Mouse (Mus musculus) embryonic facial prominence, embryonic 12.5 days (tissue): ENCODE data around the gene Gm17660. TPM values are rescaled to one million over a fixed set of nuclear protein-coding genes. Genes with fewer than 3 reads are reported as not detected.
A peak's percentile ranks its signal among the peaks of the same experiment; 100 is the strongest.

Experiments used
- ATAC-seq: fragments of 200-750 bp; cut with Nextera tagmentation; 2 replicates; pipeline ENCODE4 v1.8.0; 2017; ENCODE audit not compliant: insufficient number of reproducible peaks, insufficient read depth, low FRiP score, low TSS enrichment
- H3K27ac ChIP-seq: fragments of 300-500 bp; sonication (generic); 2 replicates; pipeline ENCODE4 v1.5.1; 2016; ENCODE audit warnings: mild to moderate bottlenecking
- H3K27me3 ChIP-seq: fragments of 300-500 bp; sonication (generic); 2 replicates; pipeline ENCODE4 v1.6.1; 2016; ENCODE audit warnings: mild to moderate bottlenecking, moderate library complexity
- H3K36me3 ChIP-seq: fragments of 300-500 bp; sonication (generic); 2 replicates; pipeline ENCODE4 v1.6.1; 2016; ENCODE audit warnings: mild to moderate bottlenecking
- H3K4me1 ChIP-seq: fragments of 300-500 bp; sonication (generic); 2 replicates; pipeline ENCODE4 v1.6.1; 2016
- H3K4me2 ChIP-seq: fragments of 300-500 bp; sonication (generic); replicated peaks from 2 replicates; pipeline ENCODE4 v1.6.1; 2016; ENCODE audit warnings: mild to moderate bottlenecking, moderate library complexity
- H3K4me3 ChIP-seq: fragments of 300-500 bp; sonication (generic); 2 replicates; pipeline ENCODE4 v1.5.1; 2016; ENCODE audit warnings: mild to moderate bottlenecking
- H3K9ac ChIP-seq: fragments of 300-500 bp; sonication (generic); 2 replicates; pipeline ENCODE4 v1.6.1; 2016; ENCODE audit warnings: mild to moderate bottlenecking, moderate library complexity
- H3K9me3 ChIP-seq: fragments of 300-500 bp; sonication (generic); 2 replicates; pipeline ENCODE4 v1.6.1; 2016; ENCODE audit warnings: mild to moderate bottlenecking, moderate library complexity
- WGBS: fragments of 180-500 bp; shearing (Covaris S2); methylation state at CpG from one replicate; pipeline ENCODE4 v1.1.7; 2016; 5-methylcytosine and 5-hydroxymethylcytosine counted together
- polyA plus RNA-seq: library from polyadenylated mRNA; unstranded; fragments of >200 nt; fragmentation: Nextera tagmentation; extraction: Ambion mirVana; gene quantifications from 2 replicates; pipeline ENCODE4 v1.2.1, GENCODE M21; 2016

Gene Gm17660
- polyA plus RNA-seq, 1 experiment from 2014 or later, result not detected

DNA sequence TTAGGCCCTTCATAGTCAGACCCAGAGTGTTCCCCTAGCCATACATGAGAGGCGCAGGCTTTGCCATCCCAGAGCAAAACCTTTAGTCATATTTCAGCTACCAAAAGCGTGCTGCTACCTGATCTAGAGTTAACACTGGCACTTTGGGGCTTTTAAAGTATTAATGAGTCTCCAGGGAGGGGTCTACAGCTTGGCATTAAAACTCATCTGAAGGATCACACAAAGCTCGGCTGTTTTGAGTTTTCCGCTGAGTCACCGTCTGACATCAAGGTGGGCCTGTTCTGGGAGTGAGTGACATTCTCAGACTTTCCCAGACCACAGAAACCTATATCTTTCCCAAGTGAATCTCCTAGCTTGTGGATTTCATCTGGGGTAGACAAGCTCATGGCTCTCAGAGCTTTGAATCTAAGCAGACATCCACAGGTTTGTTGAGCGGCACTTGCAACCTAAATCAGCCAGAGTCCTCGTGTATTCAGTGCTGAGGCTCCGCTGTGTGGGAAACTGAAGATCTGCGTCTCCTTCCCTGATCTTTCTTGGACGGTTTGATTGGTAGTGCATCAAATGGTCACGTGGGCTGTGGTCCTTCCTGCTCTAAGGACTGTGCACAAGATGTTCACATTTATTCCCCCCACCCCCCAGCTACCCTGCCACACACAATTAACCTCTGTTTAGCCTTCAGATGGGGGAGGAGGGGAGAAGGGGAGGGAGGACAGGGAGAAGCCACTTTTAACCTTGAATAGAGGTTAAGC, 30.9 kb upstream of the Gm17660 start:
- H3K4me2 ChIP-seq, result peak overlapping the region; percentile 46
- H3K27ac ChIP-seq, result peak overlapping the region; percentile 67
- H3K9me3 ChIP-seq, result no peaks in the 10 kb centered on the region
- peak; percentile 57; the same call in 1 of the 2 replicates for ATAC-seq
- H3K4me3 ChIP-seq, result peak overlapping the region; percentile 17; the same call in 1 of the 2 replicates
- H3K36me3 ChIP-seq, result no peaks in the 10 kb centered on the region
- H3K27me3 ChIP-seq, result no peaks in the 10 kb centered on the region
- WGBS, result 26% methylated on average over 11 of the region's 11 CpGs
- H3K4me1 ChIP-seq, result peaks cover 46% of the 10 kb centered on the region
- no peak overlapping the region for H3K9ac ChIP-seq

GRCm38 (mm10) chr5:104104111-104104510, 26.7 kb upstream of the Gm17660 start:
- no peaks in the 10 kb centered on the region for H3K36me3 ChIP-seq
- no peak overlapping the region for H3K4me2 ChIP-seq
- H3K27me3 ChIP-seq, result no peaks in the 10 kb centered on the region
- 69% methylated on average over 2 of the region's 2 CpGs for WGBS
- no peak overlapping the region for H3K4me3 ChIP-seq
- ATAC-seq, result no peak
- H3K9ac ChIP-seq, result no peak overlapping the region
- no peaks in the 10 kb centered on the region for H3K9me3 ChIP-seq
- peaks cover 33% of the 10 kb centered on the region for H3K4me1 ChIP-seq
- H3K27ac ChIP-seq, result no peak overlapping the region

- H3K4me1 ChIP-seq, result peaks cover 24% of the 10 kb centered on the region
- H3K4me3 ChIP-seq, result no peak overlapping the region
- WGBS, result 62% methylated on average over 4 of the region's 4 CpGs
- H3K4me2 ChIP-seq, result no peak overlapping the region
- H3K27ac ChIP-seq, result no peak overlapping the region
- no peaks in the 10 kb centered on the region for H3K9me3 ChIP-seq
- no peak overlapping the region for H3K9ac ChIP-seq
- no peaks in the 10 kb centered on the region for H3K36me3 ChIP-seq
- ATAC-seq, result no peak
- H3K27me3 ChIP-seq, result no peaks in the 10 kb centered on the region
Measured at GRCm38 (mm10) chr5:104103171-104103570, 25.8 kb upstream of the Gm17660 start.

DNA sequence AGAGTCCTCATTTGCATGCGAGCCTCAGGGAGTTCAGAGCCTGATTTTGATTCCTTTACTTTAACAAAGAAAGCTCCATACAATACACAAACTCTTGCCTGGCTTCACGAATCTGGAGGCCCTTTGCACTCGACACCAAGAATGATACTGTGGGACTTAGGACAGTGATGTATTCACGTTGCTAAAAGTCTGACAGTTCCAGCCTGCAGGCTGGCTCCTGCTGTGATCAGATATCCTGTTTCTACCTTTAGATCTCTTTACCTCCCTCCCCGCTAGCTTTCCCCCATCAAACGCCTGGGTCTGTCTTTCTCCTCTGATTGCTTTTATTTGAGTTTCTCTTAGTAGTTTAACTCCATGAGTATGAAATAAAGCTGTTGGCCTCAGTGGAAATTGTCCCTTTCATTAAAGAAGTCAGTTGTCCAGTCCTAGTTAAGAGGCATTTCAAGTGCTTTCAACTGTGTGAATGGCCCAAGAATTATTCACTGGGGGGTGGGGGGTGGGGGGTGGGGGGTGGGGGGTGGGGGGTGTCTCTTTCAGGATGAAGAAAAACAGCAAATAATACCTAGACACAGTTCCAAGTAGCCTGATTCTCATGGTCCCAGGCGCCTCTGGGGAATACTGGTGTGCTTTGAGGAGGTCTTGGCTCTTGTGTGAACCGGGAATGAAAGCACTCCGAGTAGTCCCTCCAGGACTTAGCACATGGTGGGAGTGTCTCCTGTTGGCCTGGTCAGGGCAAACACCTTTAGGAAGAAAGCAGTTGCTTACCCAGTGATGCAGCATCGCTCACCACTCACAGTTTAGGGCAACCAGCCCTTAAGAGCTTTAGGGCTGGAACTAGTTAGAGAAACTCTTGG, 24.5 kb upstream of the Gm17660 start:
- Histone ChIP-seq H3K4me3 (no peak overlapping the region), H3K9ac (no peak overlapping the region), H3K9me3 (no peaks in the 10 kb centered on the region), H3K27ac (0 out of 2 replicates have a peak overlapping the region, but pooled peaks have one; percentile 17), H3K4me2 (no peak overlapping the region), H3K4me1 (peaks cover 17% of the 10 kb centered on the region), H3K36me3 (no peaks in the 10 kb centered on the region), H3K27me3 (no peaks in the 10 kb centered on the region)
- ATAC-seq, result peak; percentile 57; the same call in 1 of the 2 replicates
- WGBS, result 15% methylated on average over 10 of the region's 10 CpGs

DNA sequence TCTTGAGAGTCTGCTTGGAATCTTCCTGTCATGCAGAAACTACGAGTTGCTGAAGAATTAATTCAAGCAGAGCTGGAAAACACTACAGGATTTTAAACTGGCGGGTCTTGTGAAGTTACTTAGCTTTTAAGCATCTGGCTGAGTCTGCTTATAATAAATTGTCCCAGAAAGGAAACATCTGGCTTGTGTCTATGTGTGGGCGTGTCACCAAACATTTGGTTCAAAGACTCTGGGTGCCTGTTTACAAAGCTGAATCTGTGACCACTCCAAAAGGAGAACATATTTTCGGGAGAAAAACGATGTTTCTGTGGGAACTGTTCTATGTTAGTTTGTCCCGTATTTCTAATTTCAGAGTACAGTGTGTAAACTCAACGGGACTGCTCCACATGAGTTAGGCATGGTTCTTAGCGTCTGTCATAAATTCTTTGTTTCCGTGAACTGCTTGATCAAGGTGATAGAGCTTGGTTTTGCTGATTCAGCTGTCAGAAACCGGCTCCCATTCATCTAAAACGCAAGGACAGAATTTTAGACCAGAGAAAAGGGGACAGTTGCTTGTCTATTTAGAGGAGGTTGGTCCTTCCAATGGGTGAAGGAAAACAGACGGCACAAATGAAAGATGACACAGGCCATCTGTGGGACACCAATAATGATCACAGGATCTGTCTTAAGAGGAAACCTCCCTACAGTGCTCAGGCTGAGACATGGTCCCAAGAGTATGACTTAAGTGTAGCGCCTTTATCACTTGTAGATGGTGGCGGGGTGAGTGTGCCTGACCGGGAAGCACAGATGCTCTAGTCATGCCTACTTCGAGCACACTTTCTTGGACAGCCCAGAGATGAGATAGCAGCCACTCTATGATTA, 18.9 kb upstream of the Gm17660 start:
- Histone ChIP-seq H3K4me3 (no peak overlapping the region), H3K4me1 (peaks cover 10% of the 10 kb centered on the region; the same call in 1 of the 2 replicates), H3K4me2 (peak overlapping the region; percentile 0; the same call in 1 of the 2 replicates), H3K36me3 (no peaks in the 10 kb centered on the region), H3K27ac (peak overlapping the region; percentile 54; the same call in 1 of the 2 replicates), H3K9ac (no peak overlapping the region), H3K27me3 (no peaks in the 10 kb centered on the region), H3K9me3 (no peaks in the 10 kb centered on the region)
- ATAC-seq, result peak; percentile 69; the same call in 1 of the 2 replicates
- 60% methylated on average over 16 of the region's 16 CpGs for WGBS

DNA sequence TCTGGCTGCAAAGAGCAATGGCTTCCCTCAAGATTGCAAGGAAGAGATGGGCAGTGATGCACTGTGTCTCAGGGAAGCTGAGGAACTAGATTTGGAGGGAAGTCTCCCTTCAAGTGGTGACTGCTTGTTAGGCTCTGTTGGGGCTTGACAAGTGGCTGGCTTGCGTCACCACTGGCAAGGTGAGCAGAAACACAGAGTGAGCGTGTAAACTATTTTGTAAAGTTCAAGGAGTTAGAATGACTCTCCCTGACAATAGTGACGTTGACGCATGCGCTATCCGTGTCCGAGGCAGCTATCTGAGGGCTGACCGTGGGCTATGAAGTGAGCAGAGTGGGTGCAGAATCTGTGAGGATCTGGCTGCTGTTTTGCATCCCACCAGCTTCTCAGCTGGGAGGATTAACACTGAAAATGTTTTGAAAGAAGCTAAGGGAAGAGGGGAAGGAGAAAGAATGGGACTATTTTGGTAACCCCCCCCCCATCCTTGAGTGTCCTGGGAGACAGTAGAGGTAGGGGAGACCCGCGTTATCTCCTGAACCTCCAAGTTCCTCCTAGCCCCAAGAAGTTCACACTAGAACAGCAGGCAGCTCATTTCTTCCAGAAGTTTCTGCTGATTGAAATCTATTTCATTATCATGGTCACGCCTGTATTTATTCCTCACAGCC, 18.1 kb upstream of the Gm17660 start:
- no peak for ATAC-seq
- Histone ChIP-seq H3K4me1 (peaks cover 10% of the 10 kb centered on the region; the same call in 1 of the 2 replicates), H3K27me3 (no peaks in the 10 kb centered on the region), H3K9me3 (no peaks in the 10 kb centered on the region), H3K4me3 (no peak overlapping the region), H3K4me2 (peak overlapping the region; percentile 0; the same call in 1 of the 2 replicates), H3K36me3 (no peaks in the 10 kb centered on the region), H3K27ac (0 out of 2 replicates have a peak overlapping the region, but pooled peaks have one; percentile 4), H3K9ac (no peak overlapping the region)
- 75% methylated on average over 11 of the region's 11 CpGs for WGBS

- no peak overlapping the region for H3K27ac ChIP-seq
- no peak for ATAC-seq
- no peaks in the 10 kb centered on the region for H3K9me3 ChIP-seq
- H3K4me1 ChIP-seq, result no peaks in the 10 kb centered on the region
- H3K4me2 ChIP-seq, result no peak overlapping the region
- H3K9ac ChIP-seq, result no peak overlapping the region
- no peaks in the 10 kb centered on the region for H3K27me3 ChIP-seq
- 0 out of 2 replicates have a peak, but pooled peaks cover 5% of the 10 kb centered on the region for H3K36me3 ChIP-seq
- H3K4me3 ChIP-seq, result no peak overlapping the region
- WGBS, result 87% methylated on average over 2 of the region's 2 CpGs
Measured at GRCm38 (mm10) chr5:104089751-104090150, 12.3 kb upstream of the Gm17660 start.

DNA sequence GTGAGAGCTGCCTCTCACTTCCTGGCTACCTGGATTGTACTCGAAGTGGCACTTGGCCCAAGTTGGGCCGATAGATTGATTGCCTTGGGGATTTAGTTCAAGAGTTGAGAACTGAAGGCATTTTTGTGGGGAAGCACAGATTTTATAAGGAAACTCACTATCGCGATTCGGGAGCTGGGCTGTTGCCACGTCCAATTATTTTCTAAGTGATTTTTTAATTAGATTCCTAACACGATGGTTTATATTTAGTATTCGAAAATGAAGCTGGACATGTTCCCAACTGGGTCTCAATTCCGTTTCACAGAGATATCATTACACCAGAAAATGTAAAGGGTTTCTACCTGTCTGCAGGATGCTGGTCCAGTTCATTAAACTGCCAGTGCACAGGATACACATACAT, 8.0 kb upstream of the Gm17660 start:
- Histone ChIP-seq H3K27ac (no peak overlapping the region), H3K4me2 (no peak overlapping the region), H3K4me3 (no peak overlapping the region), H3K36me3 (0 out of 2 replicates have a peak, but pooled peaks cover 5% of the 10 kb centered on the region), H3K9me3 (no peaks in the 10 kb centered on the region), H3K4me1 (no peaks in the 10 kb centered on the region), H3K9ac (no peak overlapping the region), H3K27me3 (no peaks in the 10 kb centered on the region)
- ATAC-seq, result no peak
- WGBS, result 87% methylated on average over 9 of the region's 9 CpGs

GRCm38 (mm10) chr5:104080736-104081135, 3.3 kb upstream of the Gm17660 start:
- no peaks in the 10 kb centered on the region for H3K36me3 ChIP-seq
- WGBS, result 88% methylated on average over 6 of the region's 6 CpGs
- ATAC-seq, result no peak
- H3K9ac ChIP-seq, result no peak overlapping the region
- H3K27ac ChIP-seq, result no peak overlapping the region
- H3K4me2 ChIP-seq, result no peak overlapping the region
- no peaks in the 10 kb centered on the region for H3K9me3 ChIP-seq
- H3K4me1 ChIP-seq, result no peaks in the 10 kb centered on the region
- H3K4me3 ChIP-seq, result no peak overlapping the region
- H3K27me3 ChIP-seq, result no peaks in the 10 kb centered on the region

DNA sequence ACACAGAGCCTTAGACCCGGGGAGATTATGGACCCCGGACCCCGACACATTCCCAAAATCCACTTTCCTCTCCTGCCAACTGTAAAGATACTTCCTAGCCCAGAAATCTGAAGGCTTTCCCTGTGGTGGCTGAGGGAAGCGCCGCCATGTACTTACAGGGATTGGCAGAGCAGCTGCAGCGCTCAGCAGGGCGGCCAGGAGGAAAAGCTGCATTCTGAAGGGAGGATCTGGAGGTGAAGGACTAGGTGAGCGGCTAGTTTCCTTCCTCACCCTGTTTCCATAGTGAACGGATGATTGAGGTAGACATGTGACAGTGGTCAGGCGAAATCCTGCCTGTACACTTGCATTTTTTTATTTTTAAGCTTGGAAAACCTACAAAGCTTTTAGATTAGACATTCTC, 1.0 kb downstream of the Gm17660 start:
- Histone ChIP-seq H3K36me3 (no peaks in the 10 kb centered on the region), H3K9ac (no peak overlapping the region), H3K27me3 (no peaks in the 10 kb centered on the region), H3K4me2 (no peak overlapping the region), H3K27ac (no peak overlapping the region), H3K4me1 (peaks cover 5% of the 10 kb centered on the region), H3K9me3 (no peaks in the 10 kb centered on the region), H3K4me3 (no peak overlapping the region)
- 33% methylated on average over 10 of the region's 10 CpGs for WGBS
- no peak for ATAC-seq

GRCm38 (mm10) chr5:104074388-104074787, 3.0 kb downstream of the Gm17660 start:
- 35% methylated on average over 12 of the region's 12 CpGs for WGBS
- Histone ChIP-seq H3K27me3 (no peaks in the 10 kb centered on the region), H3K4me1 (peaks cover 5% of the 10 kb centered on the region), H3K36me3 (no peaks in the 10 kb centered on the region), H3K9me3 (no peaks in the 10 kb centered on the region), H3K4me3 (no peak overlapping the region), H3K4me2 (no peak overlapping the region), H3K27ac (no peak overlapping the region), H3K9ac (no peak overlapping the region)
- no peak for ATAC-seq
